ENCODE assay signal across 26 mouse cellular contexts in the genomic region with DNA sequence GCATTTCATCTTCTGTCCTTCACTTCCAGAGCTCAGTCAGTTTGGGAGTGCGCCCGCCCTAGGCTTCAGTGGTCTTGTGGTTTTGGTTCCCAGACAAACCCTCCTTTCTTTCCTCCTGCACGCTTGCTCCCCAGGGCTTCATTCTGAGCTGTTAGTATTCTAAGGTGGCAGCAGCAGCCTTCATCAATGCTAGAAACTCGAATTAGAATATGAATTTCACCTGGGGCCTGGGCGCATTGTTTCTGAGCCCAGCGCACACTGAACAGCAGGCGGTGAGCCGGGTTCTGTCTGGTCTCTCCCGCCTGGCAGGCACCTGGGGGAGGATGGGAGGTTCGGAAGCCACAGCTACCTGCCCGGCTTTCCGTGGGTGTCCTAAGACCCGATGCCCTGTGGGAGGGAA. TPM values are rescaled to one million over a fixed set of nuclear protein-coding genes. Genes with fewer than 3 reads are reported as not detected.
DNase-seq lines count a peak whose midpoint lies in the region; ATAC-seq and TF ChIP-seq lines count a peak whose summit lies in the region.
"Had no signal": no experiment of that assay in that cellular context is flagged by ENCODE, and none has a peak within 500 bp of the region (broad histone marks: within the 10 kb centered on the region; RNA-seq: fewer than 3 reads in every experiment).

No protein-coding gene starts in this region.

- WGBS in hindbrain, embryonic 10.5 days: 18% methylated on average over 13 of the region's 13 CpGs
- 21% methylated on average over 13 of the region's 13 CpGs for WGBS in hindbrain, embryonic 12.5 days
- WGBS in midbrain, embryonic 15.5 days: 18% methylated on average over 13 of the region's 13 CpGs
- WGBS in midbrain, postnatal 0 days: 14% methylated on average over 13 of the region's 13 CpGs
- 21% methylated on average over 13 of the region's 13 CpGs for WGBS in hindbrain, embryonic 14.5 days

- H3K4me1 ChIP-seq in hindbrain, embryonic 10.5 days (replicated peaks): peaks cover 38% of the 10 kb centered on the region
- peaks cover 21% of the 10 kb centered on the region for H3K4me1 ChIP-seq in hindbrain, embryonic 12.5 days
- H3K4me1 ChIP-seq in midbrain, embryonic 15.5 days: peaks cover 21% of the 10 kb centered on the region
- peaks cover 4% of the 10 kb centered on the region; the same call in 1 of the 2 replicates for H3K4me1 ChIP-seq in midbrain, postnatal 0 days (ENCODE audit: insufficient read depth, low read length)
- H3K4me1 ChIP-seq in hindbrain, embryonic 14.5 days (replicated peaks; ENCODE audit: control insufficient read depth, insufficient read depth, low read length): peaks cover 7% of the 10 kb centered on the region; the same call in 1 of the 2 replicates
- H3K4me1 ChIP-seq: liver, embryonic 15.5 days had no signal

- H3K27ac ChIP-seq in hindbrain, embryonic 10.5 days: peak overlapping the region; percentile 50; the same call in 1 of the 2 replicates
- H3K27ac ChIP-seq in hindbrain, embryonic 12.5 days: no peak overlapping the region
- peak overlapping the region; percentile 53; the same call in 1 of the 2 replicates for H3K27ac ChIP-seq in midbrain, embryonic 15.5 days
- H3K27ac ChIP-seq in midbrain, postnatal 0 days (ENCODE audit: low read depth, low read length): no peak overlapping the region
- peak overlapping the region; percentile 63; the same call in 1 of the 2 replicates for H3K27ac ChIP-seq in hindbrain, embryonic 14.5 days
- H3K27ac ChIP-seq: gastrocnemius, adult 2 months; limb, embryonic 13.5 days; liver, embryonic 15.5 days; macrophage; midbrain, embryonic 12.5 days had no signal

- H3K4me3 ChIP-seq in hindbrain, embryonic 10.5 days: no peak overlapping the region
- H3K4me3 ChIP-seq in hindbrain, embryonic 12.5 days: no peak overlapping the region
- H3K4me3 ChIP-seq in midbrain, embryonic 15.5 days: no peak overlapping the region
- no peak overlapping the region for H3K4me3 ChIP-seq in midbrain, postnatal 0 days (ENCODE audit: low read depth, low read length)
- no peak overlapping the region for H3K4me3 ChIP-seq in hindbrain, embryonic 14.5 days (replicated peaks; ENCODE audit: low read length)
- H3K4me3 ChIP-seq: gastrocnemius, adult 2 months; heart, embryonic 12.5 days; limb, embryonic 13.5 days; liver, embryonic 15.5 days; midbrain, embryonic 12.5 days had no signal

- H3K27me3 ChIP-seq in hindbrain, embryonic 10.5 days (ENCODE audit: insufficient read depth, poor library complexity, severe bottlenecking): peaks cover 41% of the 10 kb centered on the region
- H3K27me3 ChIP-seq in hindbrain, embryonic 12.5 days: peaks cover 15% of the 10 kb centered on the region
- H3K27me3 ChIP-seq in midbrain, embryonic 15.5 days (replicated peaks): no peaks in the 10 kb centered on the region
- H3K27me3 ChIP-seq in midbrain, postnatal 0 days (ENCODE audit: insufficient read depth, low read length): no peaks in the 10 kb centered on the region
- H3K27me3 ChIP-seq in hindbrain, embryonic 14.5 days (ENCODE audit: control insufficient read depth, insufficient read depth, low read length): no peaks in the 10 kb centered on the region
- H3K27me3 ChIP-seq: liver, embryonic 15.5 days had no signal

- no peak for ATAC-seq in hindbrain, embryonic 12.5 days (ENCODE audit: low FRiP score)
- ATAC-seq in midbrain, embryonic 15.5 days (replicated peaks): no peak
- ATAC-seq in midbrain, postnatal 0 days (ENCODE audit: low FRiP score): no peak
- ATAC-seq in hindbrain, embryonic 14.5 days (ENCODE audit: low FRiP score): no peak
- ATAC-seq: activated CD4-positive, CD25-positive, alpha-beta regulatory T cell, adult 4 months had no signal

- H3K36me3 ChIP-seq in hindbrain, embryonic 10.5 days: no peaks in the 10 kb centered on the region
- H3K36me3 ChIP-seq in hindbrain, embryonic 12.5 days: no peaks in the 10 kb centered on the region
- H3K36me3 ChIP-seq in midbrain, embryonic 15.5 days (replicated peaks): no peaks in the 10 kb centered on the region
- no peaks in the 10 kb centered on the region for H3K36me3 ChIP-seq in midbrain, postnatal 0 days (ENCODE audit: insufficient read depth, low read length)
- H3K36me3 ChIP-seq in hindbrain, embryonic 14.5 days (replicated peaks; ENCODE audit: control insufficient read depth, insufficient read depth): no peaks in the 10 kb centered on the region
- H3K36me3 ChIP-seq: heart, embryonic 12.5 days; limb, embryonic 13.5 days; liver, embryonic 15.5 days; midbrain, embryonic 12.5 days had no signal

- H3K4me2 ChIP-seq in hindbrain, embryonic 12.5 days (replicated peaks): no peak overlapping the region; the same call in 1 of the 2 replicates
- 0 out of 2 replicates have a peak overlapping the region, but pooled peaks have one; percentile 11 for H3K4me2 ChIP-seq in midbrain, embryonic 15.5 days
- no peak overlapping the region for H3K4me2 ChIP-seq in midbrain, postnatal 0 days (ENCODE audit: low read depth, low read length, poor library complexity, severe bottlenecking)
- H3K4me2 ChIP-seq in hindbrain, embryonic 14.5 days (replicated peaks): 0 out of 2 replicates have a peak overlapping the region, but pooled peaks have one; percentile 13
- H3K4me2 ChIP-seq: heart, embryonic 12.5 days; limb, embryonic 13.5 days; liver, embryonic 15.5 days; midbrain, embryonic 12.5 days had no signal

- 0 out of 2 replicates have a peak, but pooled peaks cover 4% of the 10 kb centered on the region for H3K9me3 ChIP-seq in hindbrain, embryonic 10.5 days
- 0 out of 2 replicates have a peak, but pooled peaks cover 4% of the 10 kb centered on the region for H3K9me3 ChIP-seq in hindbrain, embryonic 12.5 days (replicated peaks)
- H3K9me3 ChIP-seq in midbrain, embryonic 15.5 days: no peaks in the 10 kb centered on the region
- H3K9me3 ChIP-seq in midbrain, postnatal 0 days (ENCODE audit: low read length): no peaks in the 10 kb centered on the region
- H3K9me3 ChIP-seq in hindbrain, embryonic 14.5 days (ENCODE audit: control insufficient read depth, low read length): no peaks in the 10 kb centered on the region
- H3K9me3 ChIP-seq: limb, embryonic 13.5 days; liver, embryonic 15.5 days; midbrain, embryonic 12.5 days had no signal

- H3K9ac ChIP-seq in hindbrain, embryonic 12.5 days: no peak overlapping the region
- H3K9ac ChIP-seq in midbrain, embryonic 15.5 days: no peak overlapping the region
- H3K9ac ChIP-seq in midbrain, postnatal 0 days (replicated peaks; ENCODE audit: low read length, poor library complexity, severe bottlenecking): no peak overlapping the region
- H3K9ac ChIP-seq in hindbrain, embryonic 14.5 days: peak overlapping the region; percentile 41; the same call in 1 of the 2 replicates
- H3K9ac ChIP-seq: heart, embryonic 12.5 days; limb, embryonic 13.5 days; liver, embryonic 15.5 days; midbrain, embryonic 12.5 days had no signal

- no peak for TF ChIP-seq CTCF in midbrain, postnatal 0 days (IDR thresholded peaks at IDR 0.05)

- no peak for DNase-seq in hindbrain, embryonic 10.5 days (ENCODE audit: low spot score)
- DNase-seq in midbrain, postnatal 0 days (ENCODE audit: low spot score): no peak
- no peak for DNase-seq in hindbrain, embryonic 14.5 days (ENCODE audit: low spot score)
- DNase-seq in adrenal gland, postnatal 25 days: no peak
- DNase-seq in yolk sac, embryonic 10.5 days (ENCODE audit: low spot score): no peak
- DNase-seq: adrenal gland, postnatal 10 days; cerebellum, adult 11 months; cerebellum, postnatal 10 days; gastrocnemius, adult 2 months; kidney, adult 8-10 months; kidney, postnatal 14 days; layer of hippocampus, adult 9-11 months; right cerebral cortex, postnatal 14 days; spleen, adult 18-20 months; thymus, postnatal 25 days had no signal

RNA-seq across cellular contexts. Expression of a gene that starts 14.7 kb away (rescaled TPM):
- polyA plus RNA-seq in hindbrain, embryonic 10.5 days (2016; fragmentation: Nextera tagmentation; extraction: Ambion mirVana): 0.21 and 0.41 TPM in 2 replicates
- 2.4 and 3.1 TPM in 2 replicates for polyA plus RNA-seq in hindbrain, embryonic 12.5 days (2016; fragmentation: Nextera tagmentation; extraction: Ambion mirVana)
- polyA plus RNA-seq in midbrain, embryonic 15.5 days (2015; fragmentation: Nextera tagmentation; extraction: Ambion mirVana): 6.8 and 8.1 TPM in 2 replicates
- 27.8 and 36.2 TPM in 2 replicates for total RNA-seq in midbrain, postnatal 0 days (2014; rRNA removed)
- 4.8 and 6.4 TPM in 2 replicates for polyA plus RNA-seq in midbrain, postnatal 0 days (2015; fragmentation: Nextera tagmentation; extraction: Ambion mirVana)
- 6.3 and 7.9 TPM in 2 replicates for polyA plus RNA-seq in hindbrain, embryonic 14.5 days (2014; fragmentation: Nextera tagmentation; extraction: Ambion mirVana)
- total RNA-seq in adrenal gland, postnatal 25 days (2021): 0.90 and 2.1 TPM in 2 replicates
- total RNA-seq: CH12.LX; heart, postnatal 25 days had no signal
- polyA plus RNA-seq: activated CD4-positive, CD25-positive, alpha-beta regulatory T cell, adult 4 months; heart, embryonic 12.5 days; liver, embryonic 15.5 days; lung, embryonic 16.5 days; macrophage had no signal

Comparison
In these comparisons a context has a peak if more than half of its experiments do, and no peak if none do; other contexts are left out.
1. H3K27ac ChIP-seq: peak in hindbrain, embryonic 10.5 days (single experiment), midbrain, embryonic 15.5 days (single experiment) and hindbrain, embryonic 14.5 days (single experiment); none in hindbrain, embryonic 12.5 days (single experiment) and midbrain, postnatal 0 days (single experiment).
2. H3K4me2 ChIP-seq: peak in midbrain, embryonic 15.5 days (single experiment) and hindbrain, embryonic 14.5 days (single experiment); none in hindbrain, embryonic 12.5 days (single experiment) and midbrain, postnatal 0 days (single experiment).